Mouse (Mus musculus) spleen, postnatal 14 days (tissue): Measurements from ENCODE around the gene Fth1.
"Not testable (repeated sequence)": the region's sequence is repeated elsewhere in the genome, so short reads cannot be mapped to it uniquely, and the experiment has no call there.

Source experiments
- DNase-seq, 2 experiments: peaks; one replicate each; pipeline ENCODE4 v3.0.0; 2021 to 2022; ENCODE audit warnings: low spot score in 2 of 2

Fth1 gene

DNA sequence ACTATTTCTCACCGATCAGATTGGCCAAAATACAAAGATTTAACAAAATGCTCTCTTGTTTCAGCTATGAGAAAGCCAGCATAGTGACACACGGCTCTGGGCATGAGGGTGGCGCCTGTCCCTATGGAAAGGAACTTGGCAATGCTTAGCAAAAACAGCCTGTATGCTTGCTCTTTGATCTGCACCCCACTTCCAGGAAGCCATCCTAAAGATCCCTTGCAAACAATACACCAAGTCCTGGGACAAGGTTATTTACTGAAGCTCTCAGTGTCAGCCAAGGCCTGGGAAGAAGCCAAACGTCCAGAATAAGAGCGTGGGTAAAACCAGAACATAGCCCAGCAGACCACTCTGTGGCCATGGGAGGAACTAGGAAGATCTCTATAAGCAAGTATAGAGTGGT lies 19.6 kb upstream of the Fth1 start:
- no peak for DNase-seq

DNA sequence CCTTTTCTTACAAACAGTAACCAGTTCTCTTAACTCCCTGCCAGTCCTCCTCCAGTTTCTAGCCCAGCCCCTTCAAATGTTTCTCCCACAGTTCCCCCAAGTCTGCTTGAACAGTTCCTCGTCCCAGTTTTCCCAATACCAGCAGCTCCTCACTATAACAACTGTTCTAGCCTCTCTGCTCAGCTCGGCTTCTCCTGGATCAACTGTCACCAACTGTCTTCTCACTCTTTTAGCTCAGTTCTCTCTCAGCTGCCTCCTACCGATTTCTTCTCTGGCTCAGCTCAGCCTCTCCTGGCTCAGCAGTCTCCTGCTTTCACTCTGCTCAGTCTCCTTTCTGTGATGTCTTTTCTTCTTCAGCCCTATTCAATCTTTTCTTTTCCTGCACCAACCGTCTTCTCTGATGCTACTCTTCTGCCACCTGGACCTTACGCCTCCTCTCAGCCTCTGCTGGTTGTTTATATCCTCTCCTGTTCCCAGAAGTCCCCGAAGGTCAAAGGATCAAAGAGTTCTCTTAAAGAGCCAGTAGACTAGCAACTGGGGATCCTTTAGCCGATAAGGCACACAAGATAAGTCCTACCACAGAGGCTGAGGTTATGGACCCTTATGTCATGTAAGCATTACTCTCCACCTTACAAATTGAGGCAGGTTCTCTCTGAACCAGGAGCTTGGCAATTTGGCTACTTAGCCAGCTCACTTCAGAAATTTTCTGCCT lies 16.0 kb upstream of the Fth1 start:
- DNase-seq = no peak

DNA sequence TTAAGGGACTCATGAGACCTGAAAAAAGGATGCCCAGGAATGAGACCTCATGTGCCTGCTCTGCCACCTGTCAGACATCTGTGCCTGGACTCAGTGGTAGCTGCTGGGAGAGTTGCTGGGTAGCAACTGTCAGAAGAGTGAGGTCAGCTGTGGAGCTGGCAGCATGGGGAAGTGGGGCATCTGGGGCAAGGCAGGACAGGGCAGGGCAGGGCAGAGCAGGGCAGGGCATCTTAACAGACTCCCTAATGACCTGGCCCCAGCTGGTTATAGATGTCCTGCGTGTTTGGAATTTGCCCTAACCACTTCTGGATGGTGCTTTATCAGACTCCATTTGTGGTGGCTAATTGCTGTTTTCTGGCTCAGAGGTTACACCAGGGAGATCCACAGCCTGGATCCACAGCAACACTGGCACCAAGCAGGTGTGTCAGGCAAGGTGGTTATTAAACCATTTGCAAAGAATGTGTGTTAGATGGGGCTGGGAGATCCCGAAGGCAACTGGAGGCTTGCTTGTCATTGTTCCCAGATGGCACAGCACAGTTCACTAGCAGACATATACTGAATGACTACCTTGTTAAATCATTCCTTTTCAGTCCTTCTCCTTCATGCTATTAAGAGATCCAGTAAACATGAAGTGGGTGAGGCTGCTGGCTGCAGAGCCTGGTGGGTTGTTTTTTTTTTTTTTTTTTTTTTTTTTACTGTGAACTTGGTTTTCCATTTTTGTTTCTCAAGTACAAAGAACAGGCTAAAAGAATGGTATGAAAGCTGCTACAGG lies 14.1 kb upstream of the Fth1 start:
- no peak for DNase-seq

DNA sequence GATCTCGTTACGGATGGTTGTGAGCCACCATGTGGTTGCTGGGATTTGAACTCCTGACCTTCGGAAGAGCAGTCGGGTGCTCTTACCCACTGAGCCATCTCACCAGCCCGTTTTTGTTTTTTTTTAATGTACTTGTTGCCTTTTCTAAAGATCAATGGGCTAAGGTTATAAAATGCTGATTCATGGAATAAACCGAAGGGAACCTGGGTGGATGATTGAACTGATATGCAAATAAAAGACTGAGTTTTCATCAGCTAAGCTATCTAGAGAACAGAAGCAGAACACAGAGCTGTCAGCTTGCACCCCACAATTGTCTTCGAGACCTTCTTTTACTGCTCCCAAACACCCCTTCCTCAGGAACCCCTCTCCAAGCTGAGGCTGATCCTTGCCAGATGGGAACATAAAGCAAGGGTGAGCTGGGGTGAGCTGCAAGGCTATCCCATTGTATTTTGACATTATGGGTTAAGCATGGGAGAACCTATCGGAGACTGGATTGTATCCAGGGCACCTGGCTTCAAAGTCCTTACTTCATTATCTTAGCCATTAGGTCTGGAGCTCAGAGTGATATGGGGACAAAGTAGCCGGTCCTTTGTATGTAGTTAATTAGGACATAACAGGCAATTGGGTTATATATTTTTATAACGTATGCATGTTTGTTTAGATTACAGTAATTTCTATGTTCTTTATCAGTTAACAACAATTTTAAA lies 12.2 kb upstream of the Fth1 start:
- DNase-seq = no peak

DNA sequence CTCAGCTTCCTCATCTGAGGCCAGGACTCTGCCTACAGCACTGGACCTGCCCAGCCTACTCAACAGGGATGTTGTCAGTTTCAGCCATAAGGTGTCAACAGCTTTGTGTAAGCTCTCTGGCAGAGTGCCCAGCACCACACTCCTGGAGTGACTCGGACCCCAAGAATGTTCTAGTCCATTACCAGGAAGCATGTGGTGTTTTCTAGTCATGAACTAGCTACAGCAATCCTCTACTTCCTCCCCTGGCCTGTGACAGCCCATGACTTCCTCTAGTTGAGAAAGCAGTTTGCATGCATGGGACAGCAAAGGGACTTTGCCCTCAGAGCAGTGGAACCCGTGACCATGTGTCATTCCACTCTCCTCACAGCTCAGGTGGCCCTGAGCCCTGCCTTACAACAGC lies 5.5 kb upstream of the Fth1 start:
- DNase-seq = not testable (repeated sequence)

DNA sequence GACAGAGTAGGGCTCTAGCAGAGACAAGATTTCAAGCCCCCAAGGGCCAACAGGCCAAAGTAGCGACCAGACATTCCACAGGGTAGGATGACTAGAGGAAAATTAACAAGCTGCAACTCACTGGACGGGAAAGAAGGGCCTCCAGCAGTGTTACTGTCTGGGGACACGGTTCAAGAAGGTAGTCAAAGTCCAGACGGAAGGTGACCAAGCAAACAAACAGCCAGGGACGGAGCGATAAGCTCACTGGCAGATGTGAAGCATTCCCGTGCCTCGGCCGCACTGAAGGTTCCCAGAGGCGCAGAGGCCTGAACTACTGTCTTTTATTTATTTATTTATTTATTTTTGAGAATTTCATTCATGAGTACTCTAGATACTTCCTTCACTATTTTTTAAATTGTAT lies 3.3 kb upstream of the Fth1 start:
- DNase-seq = no peak

DNA sequence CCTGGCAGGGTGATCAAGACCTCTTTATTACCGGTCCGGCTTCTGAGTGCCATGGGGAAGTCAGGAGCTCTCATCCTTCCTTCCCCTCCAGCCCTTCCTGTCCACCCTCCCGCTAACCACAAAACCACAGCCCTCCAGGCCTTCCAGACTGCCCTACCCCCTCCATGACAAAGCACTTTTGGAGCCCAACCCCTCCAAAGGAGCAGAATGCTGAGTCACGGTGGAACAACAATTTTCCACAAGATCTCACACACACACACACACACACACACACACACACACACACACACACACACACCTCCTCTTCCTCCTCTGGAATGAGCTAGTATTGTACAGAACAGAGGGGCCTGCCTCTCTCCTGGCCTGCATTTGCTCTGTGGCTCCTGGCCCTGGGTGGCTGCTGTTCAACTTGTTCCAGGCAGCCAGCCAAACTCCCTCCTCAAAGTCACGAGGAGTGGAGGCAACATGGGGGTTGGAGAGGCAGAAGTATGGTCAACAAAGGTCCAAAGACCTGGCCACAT lies 1.9 kb upstream of the Fth1 start:
- DNase-seq = peak; percentile 49 to 52

DNA sequence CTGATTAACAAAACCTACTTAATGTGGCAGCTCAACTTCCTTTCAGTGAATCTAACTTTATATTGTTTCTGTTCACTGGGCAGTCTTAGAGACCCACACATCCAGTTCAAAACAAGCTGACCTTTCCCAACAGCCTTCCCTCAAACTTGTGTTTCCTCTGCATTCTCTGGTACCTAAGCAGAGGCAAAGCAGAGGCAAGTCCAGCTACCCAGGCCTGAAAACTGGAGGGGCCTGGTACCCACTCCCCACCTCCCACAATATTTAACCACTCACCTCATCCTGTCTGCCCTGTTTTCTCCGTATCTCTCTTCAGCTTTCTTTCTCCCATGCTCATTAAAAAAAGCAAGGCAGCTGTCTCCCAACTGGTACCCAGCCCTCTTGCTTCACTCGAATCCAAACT lies 1.2 kb upstream of the Fth1 start:
- DNase-seq = no peak

DNA sequence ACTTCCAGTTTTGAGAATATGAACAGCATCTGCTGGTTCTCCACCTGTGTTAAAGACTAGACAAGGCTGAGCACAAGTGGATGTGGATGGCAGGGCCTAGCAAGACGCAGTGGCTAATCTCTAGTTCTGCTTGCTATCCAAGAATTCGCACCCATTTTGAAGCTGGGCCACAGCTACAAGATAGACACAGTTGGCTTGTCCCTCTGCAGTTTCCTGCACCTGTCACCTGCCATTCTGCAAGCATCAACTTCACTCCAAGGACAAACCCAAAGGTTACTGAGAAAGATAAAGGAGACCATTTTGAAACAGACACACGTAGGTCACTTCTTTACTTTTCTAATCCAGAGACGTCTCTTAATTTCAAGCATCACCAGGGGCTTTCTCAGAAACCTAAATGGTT lies 1.2 kb downstream of the Fth1 start:
- no peak for DNase-seq

DNA sequence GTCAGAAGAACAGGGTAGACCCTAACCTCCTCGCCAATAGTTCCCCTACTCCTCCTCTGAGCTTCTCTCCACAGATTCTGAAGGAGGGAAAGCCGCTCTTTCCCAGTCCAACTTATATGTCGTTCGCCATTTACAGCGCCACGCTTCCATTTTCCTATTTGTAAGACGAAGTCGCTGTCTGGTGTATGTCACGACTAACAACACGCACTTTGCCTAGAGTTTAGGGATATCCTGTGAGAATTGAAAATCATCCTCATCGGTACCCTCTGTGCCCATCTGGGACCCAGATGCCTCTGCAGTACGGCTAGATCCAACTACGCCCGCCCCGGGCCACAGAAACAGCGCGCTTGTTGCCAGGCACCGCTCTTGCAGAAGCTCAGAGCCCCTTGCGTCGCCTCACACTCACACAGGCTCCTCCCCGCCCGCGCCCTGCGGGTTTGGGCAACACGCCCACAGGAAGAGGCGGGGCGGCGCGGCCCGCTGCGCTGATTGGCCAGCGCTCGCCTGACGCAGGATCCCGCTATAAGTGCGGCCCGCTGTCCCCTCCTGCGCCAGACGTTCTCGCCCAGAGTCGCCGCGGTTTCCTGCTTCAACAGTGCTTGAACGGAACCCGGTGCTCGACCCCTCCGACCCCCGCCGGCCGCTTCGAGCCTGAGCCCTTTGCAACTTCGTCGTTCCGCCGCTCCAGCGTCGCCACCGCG lies 1.9 kb downstream of the Fth1 start:
- peak; percentile 93 to 94 for DNase-seq

DNA sequence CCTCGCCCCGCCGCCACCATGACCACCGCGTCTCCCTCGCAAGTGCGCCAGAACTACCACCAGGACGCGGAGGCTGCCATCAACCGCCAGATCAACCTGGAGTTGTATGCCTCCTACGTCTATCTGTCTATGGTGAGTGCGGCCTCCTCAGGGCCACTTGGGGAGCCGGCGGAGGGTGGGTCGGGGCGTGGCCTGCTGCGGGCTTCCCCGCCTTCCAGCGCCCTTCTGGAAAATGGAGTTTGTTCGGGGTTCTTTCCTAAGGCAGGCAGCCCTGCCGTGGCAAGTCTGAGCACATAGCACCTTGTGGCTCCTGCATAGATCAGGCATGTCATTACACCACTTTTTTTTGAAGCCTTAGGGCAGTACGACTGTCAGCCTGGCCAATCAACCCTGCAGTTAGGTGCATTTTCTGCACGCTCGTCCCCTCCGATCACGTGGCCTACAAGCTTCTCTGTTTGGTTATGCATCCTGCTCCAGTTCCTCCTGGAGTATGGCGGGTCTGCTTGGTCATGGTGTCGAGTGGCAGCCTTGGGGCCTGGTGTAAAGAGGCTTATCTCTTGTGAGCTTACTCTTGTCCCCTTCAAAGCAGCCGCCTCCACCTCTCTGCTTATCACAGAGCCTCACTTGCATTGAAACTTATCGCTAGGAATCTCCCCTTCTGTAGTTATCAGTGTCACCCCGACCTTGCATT lies 2.6 kb downstream of the Fth1 start:
- peak; percentile 57 to 66 for DNase-seq

DNA sequence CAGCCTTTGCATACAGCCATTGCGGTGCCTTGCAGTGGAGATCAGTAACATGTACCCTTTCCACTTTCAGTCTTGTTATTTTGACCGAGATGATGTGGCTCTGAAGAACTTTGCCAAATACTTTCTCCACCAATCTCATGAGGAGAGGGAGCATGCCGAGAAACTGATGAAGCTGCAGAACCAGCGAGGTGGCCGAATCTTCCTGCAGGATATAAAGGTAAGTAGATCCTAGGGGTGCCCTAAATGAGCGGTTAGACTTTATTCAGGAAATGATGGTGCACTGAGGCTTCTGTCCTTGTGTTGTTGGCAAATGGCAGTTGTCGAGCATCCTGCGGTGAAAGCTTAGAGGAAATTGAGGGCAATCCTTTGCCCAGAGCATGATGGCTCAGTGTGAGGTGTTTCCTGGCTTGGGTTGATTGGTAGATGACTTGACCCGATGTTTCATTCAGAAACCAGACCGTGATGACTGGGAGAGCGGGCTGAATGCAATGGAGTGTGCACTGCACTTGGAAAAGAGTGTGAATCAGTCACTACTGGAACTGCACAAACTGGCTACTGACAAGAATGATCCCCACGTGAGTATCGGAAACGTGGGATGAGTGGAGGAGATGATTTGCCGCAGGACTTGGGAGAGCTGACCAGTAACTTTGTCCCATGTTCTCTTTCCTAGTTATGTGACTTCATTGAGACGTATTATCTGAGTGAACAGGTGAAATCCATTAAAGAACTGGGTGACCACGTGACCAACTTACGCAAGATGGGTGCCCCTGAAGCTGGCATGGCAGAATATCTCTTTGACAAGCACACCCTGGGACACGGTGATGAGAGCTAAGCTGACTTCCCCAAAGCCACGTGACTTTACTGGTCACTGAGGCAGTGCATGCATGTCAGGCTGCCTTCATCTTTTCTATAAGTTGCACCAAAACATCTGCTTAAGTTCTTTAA lies 4.0 kb downstream of the Fth1 start:
- no peak for DNase-seq

DNA sequence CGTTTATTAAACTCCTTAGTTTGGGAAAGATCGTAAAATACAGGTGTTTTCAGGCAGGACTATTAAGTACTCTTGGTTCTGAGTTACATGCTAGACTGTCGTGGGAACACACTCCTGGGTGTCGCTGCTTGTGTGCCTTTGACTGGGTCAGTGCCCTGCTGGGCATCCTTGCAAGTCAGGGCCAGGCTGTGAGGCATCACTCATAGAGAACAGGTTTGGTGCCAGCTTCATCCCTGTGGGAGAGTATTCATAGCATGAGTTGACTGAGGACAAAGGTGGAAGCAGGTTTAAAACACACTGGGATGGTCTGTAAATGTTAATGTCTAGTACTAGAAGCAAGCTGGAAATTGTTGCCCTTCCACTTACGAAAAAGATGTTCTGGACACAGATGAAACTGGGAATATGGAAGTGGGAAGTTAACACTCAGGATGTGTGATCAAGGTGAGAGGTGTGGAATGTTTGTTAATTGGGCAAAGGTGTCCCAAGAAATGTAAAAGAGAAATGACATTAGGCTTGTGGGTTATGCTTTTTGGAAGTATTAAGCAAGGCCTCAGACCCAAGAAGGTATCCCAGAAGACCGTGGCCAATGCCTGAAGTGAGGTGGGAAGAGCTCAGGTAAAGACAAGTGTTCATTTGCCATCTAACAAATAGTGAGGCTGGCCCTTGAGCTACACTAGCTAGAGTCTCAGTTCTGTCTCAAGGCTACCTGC lies 4.9 kb downstream of the Fth1 start:
- DNase-seq = no peak

DNA sequence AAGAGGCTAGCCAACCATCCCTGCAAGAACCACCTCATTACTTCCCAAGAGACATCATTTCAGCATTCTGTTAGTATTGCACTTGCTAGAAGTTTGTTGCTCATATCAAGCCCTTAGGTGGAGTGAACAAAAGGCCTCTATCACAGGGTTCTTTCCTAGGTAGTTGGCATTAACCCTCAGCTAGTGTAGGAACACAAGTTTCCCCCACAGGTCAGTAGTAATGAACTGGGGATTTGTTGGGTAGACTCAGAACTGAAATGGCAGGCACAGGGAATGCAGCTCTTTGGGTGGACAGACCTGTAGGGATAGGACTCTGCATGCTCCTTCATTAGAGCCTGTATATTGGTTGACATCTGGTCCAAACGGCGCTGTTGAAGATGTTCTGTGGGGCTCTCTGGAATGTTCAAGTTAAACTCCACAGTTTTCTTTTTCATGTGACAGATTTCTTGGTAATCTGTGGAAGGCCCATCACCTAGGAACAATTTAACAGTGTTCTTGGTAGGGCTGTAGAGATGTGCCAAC lies 5.6 kb downstream of the Fth1 start:
- DNase-seq = no peak

DNA sequence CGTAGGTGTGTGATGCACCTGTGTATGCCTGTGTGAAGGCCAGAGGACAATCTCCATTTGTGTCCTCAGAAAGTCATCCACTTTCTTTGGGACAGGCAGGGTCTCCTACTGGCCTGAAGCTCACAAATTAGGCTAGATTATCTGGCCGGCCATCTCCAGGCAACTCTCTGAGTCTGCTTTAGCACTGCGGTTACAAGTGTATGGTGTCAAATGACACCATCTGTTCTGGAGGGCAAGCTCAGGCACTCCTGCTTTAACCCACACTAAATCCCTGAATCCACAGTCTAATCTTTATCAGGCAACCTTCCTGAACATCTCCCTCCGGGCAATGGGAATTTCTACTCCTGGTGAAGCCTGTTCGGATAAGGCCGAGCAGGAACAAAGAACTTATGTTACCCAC lies 6.8 kb downstream of the Fth1 start:
- no peak for DNase-seq

DNA sequence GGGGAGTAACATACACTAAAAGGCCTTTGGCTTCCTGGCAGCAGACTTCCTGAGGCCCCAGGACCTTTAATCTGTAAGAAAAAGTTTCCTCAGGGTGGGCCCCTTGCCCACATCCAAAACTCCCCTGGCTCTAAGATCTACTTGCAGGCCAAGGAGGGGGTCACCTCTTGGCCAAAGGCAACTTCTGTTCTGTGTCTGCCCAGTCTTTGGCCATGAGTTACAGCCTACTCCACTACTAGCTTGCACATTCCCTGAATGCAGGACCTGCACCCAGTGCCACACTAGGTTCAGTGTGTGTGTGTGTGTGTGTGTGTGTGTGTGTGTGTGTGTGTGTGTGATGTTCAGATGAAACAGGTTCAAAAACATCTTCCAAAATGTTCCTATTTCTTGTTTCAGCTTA lies 7.2 kb downstream of the Fth1 start:
- no peak for DNase-seq

DNA sequence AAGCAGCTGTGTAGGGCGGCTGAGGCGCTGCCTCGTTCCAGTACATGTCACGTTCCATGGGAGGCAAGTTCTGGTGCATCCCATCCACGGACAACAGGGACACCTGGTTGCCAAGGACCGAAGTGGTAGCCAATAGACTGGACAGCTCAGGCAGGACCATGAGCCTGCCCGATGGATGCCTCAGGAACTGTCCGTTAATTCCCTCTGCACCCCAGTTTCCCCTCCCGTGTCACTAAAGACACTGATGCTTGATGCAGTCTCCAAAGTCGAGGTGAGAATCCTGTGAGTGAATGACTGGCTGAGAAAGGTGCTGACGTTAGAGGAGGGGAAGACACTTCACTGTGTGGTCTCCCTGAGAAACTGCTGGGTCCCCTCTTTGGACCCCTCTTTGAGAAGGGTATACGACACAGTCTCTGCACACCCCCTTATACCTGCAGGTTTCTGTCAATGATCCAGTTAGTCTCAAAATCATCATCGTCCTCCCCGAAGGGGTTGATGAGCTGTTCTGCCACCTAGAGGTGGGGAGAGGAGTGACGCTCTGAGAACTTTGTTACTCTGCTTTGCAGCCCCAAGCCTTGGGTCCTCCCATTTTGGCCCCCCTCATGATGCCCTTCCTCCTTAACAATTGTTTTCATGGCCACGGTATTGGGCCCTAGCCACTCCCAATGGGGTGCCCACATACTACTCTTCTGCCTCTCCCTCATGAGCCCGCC lies 8.9 kb downstream of the Fth1 start:
- no peak for DNase-seq

DNA sequence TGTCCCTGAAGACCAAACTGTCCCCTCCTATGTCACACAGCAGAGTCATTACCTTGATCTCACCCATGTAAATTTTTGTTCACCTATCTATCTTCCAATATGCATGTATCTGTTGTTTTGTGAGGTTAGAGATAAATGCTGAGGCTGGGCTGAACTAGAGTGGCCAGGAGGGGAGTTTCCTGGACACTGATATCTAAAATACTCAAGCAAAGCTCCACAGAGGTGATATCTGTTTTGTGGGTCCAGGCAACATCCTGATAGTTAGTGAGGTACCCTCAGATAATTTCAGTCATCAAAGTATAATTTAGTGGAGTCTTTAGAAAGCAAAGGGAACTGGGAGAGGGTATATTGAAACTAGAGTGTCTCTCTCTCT lies 9.5 kb downstream of the Fth1 start:
- DNase-seq = no peak

DNA sequence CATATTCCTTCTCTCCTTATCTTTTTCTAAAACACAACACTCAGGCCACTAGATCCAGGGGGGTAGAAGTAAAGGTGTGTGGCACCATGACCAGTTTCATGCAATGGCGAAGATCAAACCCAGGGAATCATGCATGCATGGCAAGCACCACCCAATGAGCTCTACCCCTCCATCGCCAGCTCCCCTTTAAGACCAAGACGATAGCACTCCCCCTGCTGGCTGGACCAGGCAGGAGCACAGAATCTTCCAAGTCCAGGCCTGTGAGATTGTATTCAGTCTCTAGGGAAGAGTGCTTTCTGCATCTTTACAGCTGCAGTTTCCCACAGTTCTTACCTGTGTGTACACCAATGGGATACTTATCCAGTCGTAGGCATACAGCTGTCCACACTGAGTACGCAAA lies 10.9 kb downstream of the Fth1 start:
- peak; percentile 74 to 86 for DNase-seq
